Mouse (Mus musculus) gastrocnemius, postnatal 14 days (tissue): ENCODE measurements at regions not wholly inside any gene's neighbourhood (a gene's known extent, or its start where the extent isn't known, plus 50 kb on each side); places are given as distances from the start of the nearest gene placed in this dataset.

ENCODE experiments used
- DNase-seq: peaks from one replicate; pipeline ENCODE4 v3.0.0; 2021; ENCODE audit warnings: mixed read lengths
- intact Hi-C: fragments of 180-260 bp; cut with DNase I; formaldehyde crosslinking; loops from one replicate; pipeline ENCODE4 v1.15.1; 2025; ENCODE audit warnings: low total_unique reads

- intact Hi-C loops = no loop called here
Observed at GRCm38 (mm10) chr4:12647732-12648131, 475.9 kb upstream of the Fam92a start.

GRCm38 (mm10) chr4:12642525-12642928, 470.7 kb upstream of the Fam92a start:
- DNase-seq = no peak
- intact Hi-C loops = no loop called here

More at GRCm38 (mm10) chr4:12647732-12648131, 475.9 kb upstream of the Fam92a start:
- DNase-seq = no peak

GRCm38 (mm10) chr4:12629375-12629821, 457.6 kb upstream of the Fam92a start:
- no peak for DNase-seq
- intact Hi-C loops = no loop called here

DNA sequence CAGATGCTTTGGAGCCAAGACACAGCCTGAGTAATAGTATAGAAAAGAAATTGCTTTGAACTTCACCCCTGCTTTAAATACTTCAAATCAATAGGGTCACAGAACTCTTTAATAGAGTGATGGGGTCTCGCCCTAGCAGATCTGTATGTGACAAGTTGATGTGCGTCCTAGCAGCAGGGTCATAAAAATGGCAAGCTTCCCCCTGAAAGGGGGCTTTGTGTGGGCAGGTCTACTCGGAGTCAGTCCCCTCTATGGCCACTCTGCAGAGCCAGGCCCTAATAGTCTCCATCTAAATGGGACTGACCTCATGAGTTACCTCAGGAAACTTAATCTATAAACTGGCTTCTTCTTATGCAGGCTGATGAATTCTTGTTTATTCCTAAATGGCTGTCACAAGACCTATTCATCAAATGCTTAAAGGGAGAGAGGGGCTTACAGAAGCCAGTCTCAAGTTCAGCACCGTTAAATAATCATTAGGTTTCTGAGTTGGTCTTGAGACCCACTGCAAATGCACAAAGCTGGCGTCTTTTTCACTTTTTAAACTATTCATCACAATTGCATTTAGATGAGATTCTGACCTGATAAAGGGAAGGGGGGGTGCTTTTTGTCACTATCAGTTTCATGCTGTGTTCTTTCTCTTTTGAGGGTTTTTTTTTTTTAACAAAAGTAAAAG, 457.0 kb upstream of the Fam92a start:
- DNase-seq = no peak
- intact Hi-C loops = no loop called here

DNA sequence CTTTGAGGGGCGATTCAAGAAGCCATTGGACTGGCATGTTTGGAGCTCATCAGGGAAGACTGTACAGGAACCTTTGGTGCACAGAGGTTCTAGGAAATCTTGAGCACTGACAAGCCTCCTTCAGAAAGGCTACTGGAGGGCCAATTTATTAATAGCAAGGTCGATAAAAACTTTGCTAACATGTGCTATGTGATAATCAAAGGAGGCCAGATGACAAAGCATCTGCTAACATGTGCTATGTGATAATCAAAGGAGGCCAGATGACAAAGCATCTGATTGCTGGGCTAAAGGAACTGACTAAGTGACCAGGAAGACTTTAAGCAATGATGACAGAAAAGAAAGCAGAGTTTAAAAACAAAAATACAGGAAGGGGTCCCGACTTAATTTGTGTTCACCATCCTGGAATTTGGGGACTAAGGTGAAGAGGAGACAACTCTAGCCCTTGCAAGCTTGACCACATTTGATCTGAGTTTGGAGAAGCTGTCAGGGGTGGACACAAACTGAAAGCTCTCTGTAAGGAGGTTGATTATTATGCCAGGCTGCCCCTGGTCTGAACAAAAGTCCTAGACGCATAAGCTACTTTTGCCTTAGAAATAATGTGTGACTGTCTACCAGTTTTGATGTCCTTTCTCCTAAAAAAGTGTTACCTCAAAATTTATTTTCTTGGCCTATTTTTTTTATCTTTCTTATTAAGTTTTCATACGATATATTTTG, 455.5 kb upstream of the Fam92a start:
- intact Hi-C loops = no loop called here
- DNase-seq = no peak

GRCm38 (mm10) chr4:12620756-12621270, 449.0 kb upstream of the Fam92a start:
- intact Hi-C loops = no loop called here
- DNase-seq = no peak

DNA sequence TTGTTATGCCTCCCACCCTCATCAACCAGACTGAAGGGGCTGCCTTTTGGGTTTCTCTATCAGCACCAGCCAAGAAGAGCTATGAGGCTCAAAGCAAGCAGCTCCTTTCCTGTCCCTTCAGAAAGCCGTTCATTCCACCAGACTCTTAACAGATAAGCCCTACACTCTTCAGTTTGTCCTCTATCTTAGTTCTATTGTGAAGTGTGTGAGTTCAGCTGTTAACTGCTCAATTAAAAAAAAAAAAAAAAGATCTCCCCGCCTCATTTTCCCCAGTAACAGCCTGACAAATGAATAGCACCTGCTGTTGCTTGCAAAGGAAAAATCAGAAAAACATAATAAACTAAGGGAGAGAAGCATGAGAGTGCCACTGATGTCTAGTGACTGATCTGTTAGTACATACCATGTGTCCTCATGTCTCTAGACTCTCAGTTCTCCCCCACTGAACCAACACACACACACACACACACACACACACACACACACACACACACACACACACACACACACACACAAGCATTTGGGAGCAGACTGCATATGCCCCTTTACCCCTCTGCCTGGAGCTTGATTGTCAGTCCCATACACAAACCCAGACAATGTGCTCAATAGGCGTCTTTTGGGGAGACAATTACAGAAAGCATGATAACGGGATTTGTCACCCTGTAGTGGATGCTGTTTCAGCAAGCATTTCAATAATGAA, 448.4 kb upstream of the Fam92a start:
- DNase-seq = no peak
- intact Hi-C loops = no loop called here

GRCm38 (mm10) chr4:12616665-12617064, 444.9 kb upstream of the Fam92a start:
- intact Hi-C loops = no loop called here
- no peak for DNase-seq

DNA sequence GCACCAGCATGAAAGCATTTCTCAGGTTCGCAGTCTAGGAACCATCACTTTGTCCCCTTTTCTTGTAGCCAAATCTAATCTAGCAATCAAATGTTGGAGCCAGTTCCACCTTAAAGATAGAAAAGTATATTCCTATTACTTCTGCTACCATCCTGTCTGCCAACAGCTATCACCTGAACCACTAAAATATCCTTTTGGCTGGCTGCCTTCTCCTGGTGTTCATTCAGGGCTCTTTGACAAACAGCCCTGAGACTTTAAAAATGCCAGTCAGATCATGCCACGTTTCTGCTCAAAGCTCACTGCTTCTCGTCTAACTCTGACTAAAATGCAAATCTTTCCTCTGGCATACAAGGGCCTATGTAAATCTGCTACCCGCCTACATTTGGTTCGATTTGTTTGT, 439.7 kb upstream of the Fam92a start:
- no peak for DNase-seq
- intact Hi-C loops = no loop called here

DNA sequence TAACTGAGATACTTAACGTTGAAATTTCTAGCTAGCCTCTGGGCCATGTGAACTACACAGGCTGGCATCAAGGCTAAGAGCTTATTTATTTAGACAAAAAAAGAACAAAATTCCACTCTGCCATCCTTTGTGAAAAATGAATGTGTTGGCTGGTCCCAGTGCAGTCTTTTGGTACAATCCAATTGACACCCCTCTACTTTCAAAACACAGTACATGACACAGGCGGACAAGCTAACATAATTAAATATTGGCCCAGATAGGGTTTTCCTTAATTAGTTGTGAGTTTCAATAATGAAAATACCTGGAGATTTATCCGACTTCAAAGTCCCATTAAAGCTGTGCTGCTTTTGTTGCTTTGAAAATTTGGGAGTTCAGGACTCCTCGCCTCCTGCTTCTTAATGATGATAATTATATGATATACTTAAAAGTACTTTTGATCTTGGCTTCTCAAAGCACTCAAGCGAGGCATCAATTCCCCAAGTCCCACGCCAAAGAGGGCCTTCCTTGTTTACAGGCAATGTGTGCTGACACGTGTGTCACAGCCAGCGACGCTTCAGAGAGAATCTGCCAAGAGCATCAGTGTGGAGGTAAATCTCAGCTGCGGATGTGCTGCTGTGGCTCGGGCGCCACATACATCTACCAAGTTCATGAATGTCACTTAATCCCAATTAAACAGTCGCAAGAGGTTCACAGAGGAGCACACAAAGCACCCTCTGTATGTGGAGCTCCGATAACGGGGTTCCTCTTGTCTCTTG, 429.5 kb upstream of the Fam92a start:
- DNase-seq = no peak
- intact Hi-C loops = no loop called here

DNA sequence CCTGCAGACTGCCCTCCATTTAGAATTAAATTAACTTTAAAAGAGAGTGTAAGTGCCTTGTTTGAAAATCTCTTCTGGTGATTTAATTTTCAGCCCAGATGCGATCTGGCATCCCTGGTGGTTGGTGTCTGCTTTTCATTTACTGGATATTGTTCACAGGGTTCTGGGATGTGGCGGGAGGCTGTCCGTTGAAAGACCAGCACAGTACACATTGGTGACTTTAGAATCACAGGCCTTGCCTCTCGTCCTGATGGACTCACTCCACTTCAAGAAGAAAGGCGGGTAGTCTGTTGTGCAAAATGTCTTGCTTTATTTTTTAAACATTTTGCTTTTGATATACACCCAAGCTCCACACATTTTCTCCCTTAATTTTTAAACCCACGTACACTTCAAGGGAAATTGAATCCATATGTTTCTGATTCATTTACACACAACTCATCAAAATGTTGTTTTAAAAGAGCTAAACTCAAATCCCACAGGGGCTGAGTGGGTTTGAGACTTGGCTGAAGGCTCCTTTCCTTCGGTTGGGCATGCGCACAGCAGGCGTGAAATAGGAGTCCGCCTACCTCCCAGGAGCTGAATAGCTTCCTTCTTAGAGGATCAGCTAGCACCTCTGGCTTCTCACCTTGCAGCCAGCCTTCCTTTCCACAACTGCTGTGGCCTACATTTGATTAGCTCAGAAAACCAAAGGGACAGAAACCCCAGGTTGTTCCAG, 424.1 kb upstream of the Fam92a start:
- intact Hi-C loops = no loop called here
- no peak for DNase-seq

GRCm38 (mm10) chr4:12592973-12593372, 421.2 kb upstream of the Fam92a start:
- intact Hi-C loops = no loop called here
- no peak for DNase-seq

DNA sequence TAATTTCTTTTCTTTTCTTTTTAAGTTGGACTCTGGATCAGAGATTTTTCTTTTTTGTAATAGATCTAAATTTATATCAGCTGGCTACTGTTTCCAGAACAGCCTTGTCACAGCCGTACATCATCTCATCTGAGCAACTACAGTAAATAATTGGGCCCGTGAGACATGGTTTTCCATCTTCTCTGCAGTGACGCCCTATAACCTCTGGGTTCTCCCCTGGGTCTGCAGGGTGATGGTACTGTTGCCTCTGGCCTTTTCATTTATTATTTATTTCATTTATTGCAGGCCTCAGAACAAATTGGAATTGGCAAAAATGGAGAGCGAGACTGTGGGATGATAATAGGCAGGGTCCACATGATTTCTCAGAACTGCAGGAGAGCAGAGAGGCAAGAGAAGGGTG, 406.3 kb upstream of the Fam92a start:
- intact Hi-C loops = no loop called here
- DNase-seq = no peak

DNA sequence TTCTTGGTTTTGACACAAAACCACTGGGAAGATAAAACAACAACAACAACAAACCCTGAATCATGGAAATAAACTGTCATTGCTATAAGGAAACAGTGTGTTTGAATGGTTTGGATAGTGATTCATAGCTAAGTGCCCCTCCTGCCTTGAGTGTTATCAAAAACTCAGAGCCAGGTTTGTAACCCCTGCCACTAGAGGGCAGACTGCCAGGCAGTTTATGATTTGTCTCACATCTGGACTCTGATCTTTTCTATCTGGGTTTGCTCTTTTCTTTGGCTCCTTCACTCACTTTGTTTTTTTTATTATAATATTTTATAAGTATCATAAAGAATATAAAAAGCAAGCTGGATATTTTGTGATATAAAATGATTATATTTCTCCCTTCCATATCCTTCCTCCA, 400.1 kb upstream of the Fam92a start:
- no peak for DNase-seq

DNA sequence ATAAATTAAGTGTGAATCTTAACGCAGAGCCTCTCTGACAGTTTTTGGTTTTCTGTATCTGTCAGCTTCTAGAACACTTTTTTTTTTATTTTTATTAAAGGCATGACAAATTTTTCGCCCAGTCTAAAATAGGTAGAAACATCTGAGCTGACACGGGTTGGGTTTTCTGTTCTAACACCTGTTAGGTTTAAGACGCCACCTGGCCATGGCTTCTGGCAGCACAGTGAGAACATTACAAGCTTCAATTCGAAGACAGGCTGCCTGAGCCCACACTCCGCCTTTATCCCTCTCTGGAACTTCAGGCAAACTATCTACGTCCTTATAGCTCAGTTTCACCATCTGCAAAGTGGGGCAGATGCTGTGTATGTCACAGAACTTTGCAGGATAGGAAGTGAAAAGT, 398.9 kb upstream of the Fam92a start:
- intact Hi-C loops = no loop called here
- DNase-seq = no peak

More for the DNA sequence above, 400.1 kb upstream of the Fam92a start:
- intact Hi-C loops = no loop called here

- DNase-seq = no peak
- intact Hi-C loops = no loop called here
Observed at GRCm38 (mm10) chr4:12567643-12568042, 395.8 kb upstream of the Fam92a start.

DNA sequence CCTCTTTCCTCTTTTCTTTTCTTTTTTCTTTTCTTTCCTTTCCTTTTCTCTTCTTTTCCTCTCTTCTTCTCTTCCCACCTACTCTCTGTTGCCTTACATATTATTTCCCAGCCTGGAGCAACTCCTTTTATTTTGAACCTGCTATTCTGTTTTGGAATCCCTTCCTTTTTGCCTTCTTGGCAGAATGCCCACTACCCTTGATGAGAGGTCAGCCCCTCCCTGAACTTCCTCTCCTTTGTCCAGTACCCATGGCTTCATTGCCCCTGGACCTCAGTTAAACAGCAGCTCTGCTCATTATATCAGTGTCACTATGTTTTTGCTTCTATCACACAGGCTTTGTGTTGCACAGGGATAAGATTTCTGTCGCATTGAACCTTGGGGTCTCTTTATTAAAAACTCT, 391.2 kb upstream of the Fam92a start:
- no peak for DNase-seq
- intact Hi-C loops = no loop called here

- intact Hi-C loops = no loop called here
- no peak for DNase-seq
Observed at GRCm38 (mm10) chr4:12560546-12560945, 388.7 kb upstream of the Fam92a start.

DNA sequence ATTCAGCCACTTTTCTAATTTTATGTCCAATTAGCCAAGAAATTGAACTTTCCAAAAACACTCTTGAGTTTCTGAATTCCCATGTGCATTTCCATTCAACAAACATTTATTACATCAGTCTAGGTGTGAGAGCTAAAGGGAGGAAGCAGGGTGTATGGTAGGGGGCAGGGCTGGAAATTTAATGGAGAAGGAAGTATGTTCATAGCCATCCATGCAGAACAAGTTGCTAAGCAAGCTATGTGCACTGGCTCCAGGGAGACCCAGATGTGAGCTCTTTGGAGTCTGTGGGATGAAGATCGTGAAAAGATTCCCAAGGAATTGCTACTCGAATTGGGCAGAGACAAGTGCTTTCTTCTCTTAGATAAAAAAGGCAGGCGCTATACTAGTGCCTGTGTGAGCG, 388.2 kb upstream of the Fam92a start:
- intact Hi-C loops = no loop called here
- no peak for DNase-seq
